Mouse (Mus musculus): ENCODE data around the gene Soga1.
A peak's percentile ranks its signal among the peaks of the same experiment; 100 is the strongest.

The Soga1 gene

GRCm38 (mm10) chr2:157060037-157060436 lies 19.0 kb downstream of the Soga1 start:
- DNase-seq: no peak

DNA sequence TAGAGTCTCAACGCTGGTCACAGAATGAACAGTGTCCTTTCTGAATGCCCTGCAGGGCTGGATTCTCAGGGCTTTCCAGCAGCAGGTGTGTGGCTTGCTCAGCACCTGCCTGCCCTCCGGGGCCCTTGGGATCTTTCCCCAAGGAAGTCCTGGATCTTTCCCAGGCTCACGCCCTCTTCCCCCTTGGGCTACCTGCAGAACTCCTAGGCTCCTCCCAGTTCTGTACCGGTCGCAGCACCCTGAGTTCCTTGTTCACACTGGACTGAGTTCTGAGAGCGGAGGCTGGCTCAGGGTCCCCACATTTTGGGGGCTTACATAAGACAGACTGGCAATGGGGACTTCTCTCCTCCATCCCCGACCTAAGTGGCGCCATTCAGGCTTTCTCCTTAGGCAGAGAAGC lies 19.9 kb downstream of the Soga1 start:
- no peak for DNase-seq

- DNase-seq: peak in 1 of 2 experiments; percentile 32
These were observed 20.6 kb downstream of the Soga1 start for GRCm38 (mm10) chr2:157058342-157058998.

GRCm38 (mm10) chr2:157057758-157058157 lies 21.3 kb downstream of the Soga1 start:
- DNase-seq: no peak

GRCm38 (mm10) chr2:157057186-157057585 lies 21.9 kb downstream of the Soga1 start:
- no peak for DNase-seq

GRCm38 (mm10) chr2:157055721-157056120 lies 23.3 kb downstream of the Soga1 start:
- DNase-seq: no peak

DNA sequence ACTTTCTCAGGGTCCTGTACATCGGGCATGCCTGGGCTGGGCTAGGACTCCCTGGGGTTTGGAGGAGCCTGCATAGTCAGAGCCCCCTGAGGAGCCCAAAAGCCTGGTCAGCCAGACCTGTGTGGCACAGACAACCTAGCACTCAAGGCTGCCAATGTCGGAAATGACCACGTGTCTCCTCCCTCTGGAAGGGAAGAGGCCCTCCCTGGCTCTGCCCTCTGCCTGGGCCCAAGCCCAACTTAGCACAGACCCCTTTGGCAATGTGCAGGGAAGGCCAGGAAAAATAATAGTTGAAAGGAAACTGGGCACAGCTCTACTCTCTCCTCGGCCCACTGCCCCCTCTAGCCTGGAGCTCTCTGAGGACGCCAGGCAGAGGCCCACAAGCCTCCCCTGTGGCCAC lies 24.2 kb downstream of the Soga1 start:
- DNase-seq: no peak

DNA sequence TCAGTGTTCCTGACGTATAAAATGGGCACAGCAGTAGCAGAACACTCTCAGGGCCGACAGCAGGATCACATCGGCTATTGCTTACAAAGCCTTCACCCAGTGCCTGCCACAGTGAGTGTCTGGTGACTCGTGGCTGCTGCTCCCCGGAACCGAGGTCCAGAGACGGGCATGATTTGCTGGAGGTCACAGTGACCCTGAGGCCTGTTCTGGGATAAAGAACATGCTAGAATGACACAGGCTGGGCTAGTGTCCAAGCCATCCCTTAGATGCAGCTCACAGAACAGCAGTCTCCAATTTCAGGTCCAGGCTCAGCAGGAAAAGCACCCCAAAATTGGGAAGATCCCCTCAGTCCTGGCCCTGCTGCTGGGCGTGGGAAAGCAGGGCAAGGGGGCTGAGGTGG lies 24.8 kb downstream of the Soga1 start:
- DNase-seq: peak in 1 of 2 experiments; percentile 31

- DNase-seq: no peak
These were observed 25.3 kb downstream of the Soga1 start for GRCm38 (mm10) chr2:157053787-157054186.

DNA sequence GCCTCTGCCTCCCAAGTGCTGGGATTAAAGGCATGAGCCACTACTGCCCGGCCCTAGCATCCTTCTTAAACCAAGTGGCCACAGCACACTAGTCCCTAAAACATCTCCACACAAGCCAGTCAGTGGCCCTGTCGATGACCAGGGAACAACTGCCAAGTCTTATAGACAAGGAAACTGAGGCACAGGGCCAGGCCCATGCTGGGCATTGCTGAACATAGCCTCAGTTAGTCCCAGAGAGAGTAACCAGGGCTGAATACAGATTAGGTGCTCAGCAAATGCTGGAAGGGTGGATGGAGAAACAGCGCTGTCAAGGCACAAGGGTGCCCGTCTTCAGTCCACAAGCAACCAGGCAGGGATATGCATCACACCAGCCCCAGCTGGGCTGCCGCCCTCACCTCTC lies 25.9 kb downstream of the Soga1 start:
- DNase-seq: no peak

GRCm38 (mm10) chr2:157052448-157052847 lies 26.6 kb downstream of the Soga1 start:
- peak in 1 of 2 experiments; percentile 25 for DNase-seq

GRCm38 (mm10) chr2:157049831-157050243 lies 29.2 kb downstream of the Soga1 start:
- no peak for DNase-seq

GRCm38 (mm10) chr2:157048395-157049181 lies 30.5 kb downstream of the Soga1 start:
- no peak for DNase-seq

GRCm38 (mm10) chr2:157046956-157047355 lies 32.1 kb downstream of the Soga1 start:
- no peak for DNase-seq

DNA sequence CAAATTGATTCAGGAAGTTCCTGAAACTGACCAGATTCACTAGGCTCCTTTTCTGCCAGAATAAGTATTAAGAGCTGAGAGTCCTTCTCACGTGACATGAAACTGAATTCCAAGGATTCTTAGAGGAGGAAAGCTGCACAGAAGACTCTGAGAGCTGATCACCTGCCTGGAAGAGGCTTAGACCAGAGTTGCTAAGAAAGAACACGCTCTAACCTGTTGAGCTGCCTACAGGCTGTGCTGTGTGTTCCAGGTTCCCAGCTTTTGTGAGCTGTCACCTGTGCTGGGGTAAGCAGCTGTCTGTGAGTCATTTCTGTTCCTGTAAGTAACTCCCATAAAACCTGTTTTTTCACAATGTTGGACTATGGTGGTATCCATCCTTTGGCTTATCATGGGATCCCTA lies 33.1 kb downstream of the Soga1 start:
- DNase-seq: no peak

GRCm38 (mm10) chr2:157043987-157044386 lies 35.1 kb downstream of the Soga1 start:
- no peak for DNase-seq

DNA sequence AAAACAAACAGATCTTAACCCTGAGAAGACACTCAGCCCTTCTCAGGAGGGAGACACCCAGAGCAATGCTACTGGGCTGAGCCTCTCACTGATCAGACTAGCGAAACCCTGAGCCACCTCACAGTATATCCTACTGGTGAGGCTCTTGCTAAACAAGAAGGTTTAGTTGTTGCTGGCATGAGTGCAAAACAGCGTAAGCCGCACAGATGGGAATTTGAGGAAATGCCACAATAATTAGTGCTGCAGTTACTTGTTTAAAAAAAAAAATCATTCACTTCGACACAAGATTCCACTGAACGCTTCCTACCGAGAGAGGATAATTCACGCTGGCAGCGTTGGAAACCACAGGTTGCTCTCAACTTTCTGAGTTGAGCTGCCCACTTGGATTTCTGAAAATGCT lies 35.5 kb downstream of the Soga1 start:
- no peak for DNase-seq

- DNase-seq: no peak
These were observed 37.6 kb downstream of the Soga1 start for GRCm38 (mm10) chr2:157041421-157041820.

DNA sequence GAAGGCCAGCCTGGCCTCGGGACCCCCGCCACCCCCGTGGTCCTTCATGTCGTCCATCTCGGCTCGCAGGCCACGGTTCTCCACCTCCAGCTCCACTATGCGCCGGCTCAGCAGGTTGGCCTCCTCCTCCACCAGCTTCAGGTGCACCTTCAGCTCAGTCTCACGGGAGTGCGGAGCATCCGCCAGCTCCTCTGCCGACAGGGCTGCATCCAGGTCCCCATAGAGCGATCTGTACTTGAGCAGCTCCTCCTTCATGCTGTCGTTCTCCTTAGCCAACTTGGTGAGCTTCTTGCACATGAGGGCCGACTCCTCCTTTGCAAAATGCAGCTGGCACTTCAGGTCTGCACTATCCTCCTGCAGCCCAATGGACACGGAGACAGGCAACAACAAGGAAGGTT lies 38.4 kb downstream of the Soga1 start:
- no peak for DNase-seq

GRCm38 (mm10) chr2:157039900-157040648 lies 39.0 kb downstream of the Soga1 start:
- DNase-seq: no peak

DNA sequence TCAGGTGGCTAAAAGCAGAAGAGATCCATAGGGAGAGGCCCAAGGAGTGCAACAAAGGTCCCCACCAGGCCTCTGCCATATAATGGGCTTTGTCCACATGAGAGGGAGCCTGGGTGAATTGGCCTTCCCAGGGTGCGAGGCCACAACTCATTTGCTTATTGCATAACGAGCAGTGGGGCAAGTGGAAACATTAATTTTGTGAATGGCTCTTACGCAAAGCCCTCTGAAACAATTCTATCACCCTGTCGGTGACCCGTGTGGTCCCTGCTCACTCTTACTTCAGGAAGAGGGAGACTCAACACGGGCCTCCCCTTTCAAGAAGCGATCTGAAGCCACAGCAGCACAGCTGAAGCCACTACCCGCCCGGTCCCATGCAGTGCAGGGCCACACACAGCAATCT lies 41.8 kb downstream of the Soga1 start:
- no peak for DNase-seq

GRCm38 (mm10) chr2:157036400-157036799 lies 42.7 kb downstream of the Soga1 start:
- DNase-seq: no peak

DNA sequence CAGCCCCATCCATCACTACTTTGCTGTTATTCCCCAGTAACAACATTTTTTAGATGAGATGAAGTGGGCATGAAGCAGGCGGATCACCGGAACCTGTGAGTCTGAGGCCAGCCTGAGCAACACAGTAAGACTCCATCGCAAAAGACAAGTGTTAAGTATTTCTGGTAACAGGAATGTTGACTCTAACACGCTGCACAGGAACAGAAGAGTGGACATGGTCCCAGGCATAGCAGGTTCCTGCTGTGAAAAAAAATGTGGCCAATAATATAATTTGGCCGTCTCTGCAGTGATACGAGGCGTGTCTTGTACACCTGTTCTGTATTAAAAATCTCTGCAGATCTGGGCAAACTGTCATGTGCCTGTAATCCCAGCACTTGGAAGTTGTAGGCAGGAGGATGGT lies 43.7 kb downstream of the Soga1 start:
- no peak for DNase-seq

DNA sequence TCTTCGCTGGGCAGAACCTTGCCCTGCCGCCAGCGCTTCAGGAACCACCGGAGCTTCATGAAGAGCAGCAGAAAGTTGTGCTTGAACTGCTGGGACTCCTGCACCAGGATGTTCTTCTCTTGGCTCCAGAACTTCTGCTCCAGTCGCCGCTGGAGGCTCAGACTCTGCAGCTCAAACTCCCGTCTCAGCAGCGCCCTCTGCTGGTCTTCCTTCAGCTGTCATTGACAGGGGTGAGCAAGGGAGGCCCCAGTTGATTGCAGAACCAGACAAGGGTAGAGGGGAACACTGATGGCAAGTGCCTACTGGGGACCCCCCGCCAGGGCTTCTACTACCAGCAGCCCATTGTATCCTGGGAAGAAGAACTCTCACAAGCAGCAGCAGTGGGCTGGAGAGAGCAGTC lies 48.2 kb downstream of the Soga1 start:
- DNase-seq: peak; percentile 63 to 86

All from kidney, adult 8-10 months (tissue).